Mouse (Mus musculus) kidney, adult 18-20 months (tissue): ENCODE results near the gene H2-DMb2.

ENCODE experiments used
- DNase-seq: peaks from one replicate; pipeline ENCODE4 v3.0.0; 2021

Gene H2-DMb2

GRCm38 (mm10) chr17:34186885-34187260, 43.8 kb downstream of the H2-DMb2 start:
- no peak for DNase-seq

GRCm38 (mm10) chr17:34187261-34187916, 44.3 kb downstream of the H2-DMb2 start, which contains the start of the genes Tap1 and Psmb9:
Gene Tap1 (plus strand): TSS chr17:34187553.
Gene Psmb9 (minus strand): TSS chr17:34187764.
- peak; percentile 100 for DNase-seq

GRCm38 (mm10) chr17:34188010-34188409, 44.9 kb downstream of the H2-DMb2 start:
- no peak for DNase-seq

- DNase-seq, result no peak
Observed at GRCm38 (mm10) chr17:34188986-34189385, 45.9 kb downstream of the H2-DMb2 start.

- DNase-seq, result no peak
Observed at GRCm38 (mm10) chr17:34192852-34193251, 49.7 kb downstream of the H2-DMb2 start.

GRCm38 (mm10) chr17:34193468-34193867, 50.4 kb downstream of the H2-DMb2 start:
- DNase-seq, result no peak

GRCm38 (mm10) chr17:34194723-34195122, 51.6 kb downstream of the H2-DMb2 start:
- DNase-seq, result no peak

- no peak for DNase-seq
Observed at GRCm38 (mm10) chr17:34196491-34196890, 53.4 kb downstream of the H2-DMb2 start.

GRCm38 (mm10) chr17:34196941-34197894, 54.1 kb downstream of the H2-DMb2 start, which contains the start of gene Psmb8:
Gene Psmb8 (plus strand): TSS chr17:34197721.
- DNase-seq, result peak; percentile 92

GRCm38 (mm10) chr17:34197904-34198520, 54.9 kb downstream of the H2-DMb2 start:
- peak; percentile 63 for DNase-seq

- DNase-seq, result no peak
Observed at GRCm38 (mm10) chr17:34198521-34198912, 55.4 kb downstream of the H2-DMb2 start.

- DNase-seq, result no peak
Observed at GRCm38 (mm10) chr17:34199050-34199619, 56.0 kb downstream of the H2-DMb2 start.

GRCm38 (mm10) chr17:34200047-34200446, 56.9 kb downstream of the H2-DMb2 start:
- DNase-seq, result no peak

GRCm38 (mm10) chr17:34200772-34201505, 57.8 kb downstream of the H2-DMb2 start:
- DNase-seq, result no peak
